Mouse (Mus musculus) intestine, postnatal 0 days (tissue): ENCODE data around the gene Spin4. TPM values are rescaled to one million over a fixed set of nuclear protein-coding genes. Genes with fewer than 3 reads are reported as not detected.

Experiments used
- ATAC-seq: fragments of 200-750 bp; cut with Nextera tagmentation; 2 replicates; pipeline ENCODE4 v1.8.0; 2017; ENCODE audit warnings: mild to moderate bottlenecking, moderate TSS enrichment, moderate library complexity
- H3K27ac ChIP-seq: fragments of 300-500 bp; sonication (generic); 2 replicates; pipeline ENCODE4 v1.5.1; 2014; ENCODE audit warnings: mild to moderate bottlenecking, low read depth, low read length, moderate library complexity
- H3K27me3 ChIP-seq: fragments of 300-500 bp; sonication (generic); replicated peaks from 2 replicates; pipeline ENCODE4 v1.6.1; 2014; ENCODE audit warnings: low read length, mixed read lengths; ENCODE audit not compliant: control insufficient read depth, insufficient read depth
- H3K36me3 ChIP-seq: fragments of 300-500 bp; sonication (generic); 2 replicates; pipeline ENCODE4 v1.6.1; 2014; ENCODE audit warnings: mild to moderate bottlenecking, moderate library complexity; ENCODE audit not compliant: control insufficient read depth, insufficient read depth
- H3K4me1 ChIP-seq: fragments of 300-500 bp; sonication (generic); replicated peaks from 2 replicates; pipeline ENCODE4 v1.6.1; 2014; ENCODE audit warnings: antibody characterized with exemption, low read length, mixed read lengths; ENCODE audit not compliant: control insufficient read depth, insufficient read depth
- H3K4me2 ChIP-seq: fragments of 300-500 bp; sonication (generic); replicated peaks from 2 replicates; pipeline ENCODE4 v1.6.1; 2014; ENCODE audit warnings: low read depth, mild to moderate bottlenecking, moderate library complexity
- H3K4me3 ChIP-seq: fragments of 300-500 bp; sonication (generic); 2 replicates; pipeline ENCODE4 v1.5.1; 2014; ENCODE audit warnings: low read depth, low read length
- H3K9ac ChIP-seq: fragments of 300-500 bp; sonication (generic); 2 replicates; pipeline ENCODE4 v1.6.1; 2014; ENCODE audit warnings: mild to moderate bottlenecking, low read depth, low read length
- H3K9me3 ChIP-seq: fragments of 300-500 bp; sonication (generic); 2 replicates; pipeline ENCODE4 v1.6.1; 2016; ENCODE audit warnings: mixed run types; ENCODE audit not compliant: control insufficient read depth
- CTCF ChIP-seq: sonication (generic); IDR thresholded peaks from 2 replicates; pipeline ENCODE4 v1.5.1; 2016; ENCODE audit warnings: low read depth, mild to moderate bottlenecking, control low read depth, antibody characterized with exemption, moderate library complexity
- WGBS: fragments of 180-500 bp; shearing (Covaris S2); extraction: QIAGEN DNeasy Blood & Tissue Kit; methylation state at CpG from one replicate; pipeline ENCODE4 v1.1.7; 2014; 5-methylcytosine and 5-hydroxymethylcytosine counted together
- polyA plus RNA-seq: library from polyadenylated mRNA; unstranded; fragments of >200 nt; fragmentation: Nextera tagmentation; extraction: Ambion mirVana; gene quantifications from 2 replicates; pipeline ENCODE4 v1.2.1, GENCODE M21; 2015

The Spin4 gene
- 2.4 and 2.6 TPM in 2 replicates for polyA plus RNA-seq

DNA sequence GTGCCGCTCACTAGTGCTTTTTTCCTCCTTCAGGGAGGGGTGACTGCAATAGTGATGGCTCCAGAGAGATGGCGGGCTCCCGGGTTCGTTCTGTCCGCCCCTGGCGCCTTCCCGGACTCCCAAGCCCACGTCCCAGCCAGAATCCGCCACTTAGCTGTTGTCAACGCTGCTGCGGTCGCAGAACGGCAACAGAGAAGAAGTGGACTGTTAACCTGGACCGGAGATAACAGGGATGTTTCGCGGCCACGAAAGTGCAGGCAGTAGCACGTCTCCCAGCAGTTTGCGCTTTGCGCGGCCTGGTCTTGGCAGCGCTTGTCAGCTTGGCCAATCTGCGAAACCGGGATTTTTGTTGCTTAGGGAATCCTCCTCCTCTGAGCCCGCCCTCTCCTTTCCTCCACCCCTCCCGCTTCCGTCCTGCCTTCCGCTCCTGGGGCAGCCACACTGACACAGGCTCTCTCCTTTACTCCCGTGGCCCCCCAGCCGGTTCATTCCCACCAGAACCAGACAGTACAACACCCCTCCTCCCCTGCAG lies at the start of gene Spin4:
TSS of gene Spin4 (minus strand) at position 322 of the 532 bp plus-strand sequence.
- Histone ChIP-seq H3K9ac (peak within 1 kb of the TSS; percentile 27), H3K9me3 (no peaks in the 10 kb centered on the region), H3K4me2 (peak within 1 kb of the TSS; percentile 69), H3K27ac (peak within 1 kb of the TSS; percentile 72), H3K27me3 (no peaks in the 10 kb centered on the region), H3K4me3 (peak within 1 kb of the TSS; percentile 49), H3K4me1 (no peaks in the 10 kb centered on the region), H3K36me3 (no peaks in the 10 kb centered on the region)
- ATAC-seq, result peak; percentile 82
- 15% methylated on average over 30 of the region's 30 CpGs for WGBS
- no peak for TF ChIP-seq CTCF

DNA sequence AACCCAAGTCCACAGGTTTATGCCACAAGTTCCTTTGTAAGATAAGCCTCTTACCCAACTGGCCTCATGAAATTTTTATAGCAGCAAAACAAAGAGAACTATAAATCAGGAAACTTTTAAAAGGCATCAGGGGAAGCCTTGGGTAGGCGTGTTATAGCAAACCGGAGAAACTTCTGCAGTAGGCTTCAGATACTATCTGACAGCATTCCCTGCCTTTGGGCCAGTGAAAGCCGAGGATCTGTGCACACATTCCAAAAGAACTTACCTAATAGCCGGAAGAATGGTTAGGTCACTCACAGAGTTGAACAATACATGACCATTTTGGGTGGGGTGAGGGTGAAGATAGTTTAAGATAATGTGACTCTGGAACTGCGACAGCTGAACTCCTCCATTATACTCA lies 1.4 kb upstream of the Spin4 start:
- TF ChIP-seq CTCF, result no peak
- Histone ChIP-seq H3K9me3 (no peaks in the 10 kb centered on the region), H3K4me2 (no peak overlapping the region), H3K36me3 (no peaks in the 10 kb centered on the region), H3K9ac (no peak overlapping the region), H3K4me3 (no peak overlapping the region), H3K4me1 (no peaks in the 10 kb centered on the region), H3K27ac (no peak overlapping the region), H3K27me3 (no peaks in the 10 kb centered on the region)
- ATAC-seq, result no peak
- 66% methylated on average over 5 of the region's 5 CpGs for WGBS

- H3K9ac ChIP-seq, result peak overlapping the region; percentile 27
Measured at GRCm38 (mm10) chrX:95025779-95026360, 612 bp downstream of the Spin4 start.

GRCm38 (mm10) chrX:95012033-95012432 lies 14.4 kb downstream of the Spin4 start:
- H3K9ac ChIP-seq, result no peak overlapping the region
- no peaks in the 10 kb centered on the region for H3K36me3 ChIP-seq
- ATAC-seq, result no peak
- H3K4me3 ChIP-seq, result no peak overlapping the region
- peak; percentile 73 for TF ChIP-seq CTCF
- H3K27ac ChIP-seq, result no peak overlapping the region
- H3K4me1 ChIP-seq, result no peaks in the 10 kb centered on the region
- WGBS, result 22% methylated on average over 4 of the region's 4 CpGs
- H3K9me3 ChIP-seq, result no peaks in the 10 kb centered on the region
- H3K27me3 ChIP-seq, result 0 out of 2 replicates have a peak, but pooled peaks cover 4% of the 10 kb centered on the region
- H3K4me2 ChIP-seq, result no peak overlapping the region

More at GRCm38 (mm10) chrX:95025779-95026360, 612 bp downstream of the Spin4 start:
- no peaks in the 10 kb centered on the region for H3K27me3 ChIP-seq
- TF ChIP-seq CTCF, result peak; percentile 14; the same call in 1 of the 2 replicates
- WGBS, result 15% methylated on average over 23 of the region's 23 CpGs
- no peaks in the 10 kb centered on the region for H3K4me1 ChIP-seq
- H3K36me3 ChIP-seq, result no peaks in the 10 kb centered on the region
- peak overlapping the region; percentile 72 for H3K27ac ChIP-seq
- no peaks in the 10 kb centered on the region for H3K9me3 ChIP-seq
- ATAC-seq, result no peak
- peak overlapping the region; percentile 49 for H3K4me3 ChIP-seq
- peak overlapping the region; percentile 69 for H3K4me2 ChIP-seq

DNA sequence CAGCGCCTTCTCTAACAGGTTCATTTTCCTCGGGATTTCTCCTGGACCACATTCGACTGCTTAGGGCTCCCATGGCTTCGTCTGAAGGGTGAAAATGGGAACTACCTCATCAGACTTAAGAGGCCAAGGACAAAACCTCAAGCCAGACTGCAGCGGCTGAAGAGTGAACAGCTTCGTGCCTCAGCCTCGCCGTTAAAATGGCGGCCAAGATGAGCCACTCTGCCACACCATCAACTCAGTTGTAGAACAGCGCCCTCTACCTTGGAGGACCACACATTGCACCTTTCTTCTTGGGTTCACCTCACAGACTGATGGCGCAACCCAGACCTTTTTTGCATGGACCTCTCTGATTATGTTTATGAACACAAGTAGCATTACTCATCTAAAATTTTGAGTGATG lies 27.6 kb downstream of the Spin4 start:
- no peak overlapping the region for H3K4me3 ChIP-seq
- H3K27me3 ChIP-seq, result no peaks in the 10 kb centered on the region
- H3K9ac ChIP-seq, result no peak overlapping the region
- no peak overlapping the region for H3K27ac ChIP-seq
- H3K36me3 ChIP-seq, result no peaks in the 10 kb centered on the region
- no peak overlapping the region for H3K4me2 ChIP-seq
- no peaks in the 10 kb centered on the region for H3K4me1 ChIP-seq
- WGBS, result 92% methylated on average over 11 of the region's 11 CpGs
- TF ChIP-seq CTCF, result no peak
- no peaks in the 10 kb centered on the region for H3K9me3 ChIP-seq
- no peak for ATAC-seq

DNA sequence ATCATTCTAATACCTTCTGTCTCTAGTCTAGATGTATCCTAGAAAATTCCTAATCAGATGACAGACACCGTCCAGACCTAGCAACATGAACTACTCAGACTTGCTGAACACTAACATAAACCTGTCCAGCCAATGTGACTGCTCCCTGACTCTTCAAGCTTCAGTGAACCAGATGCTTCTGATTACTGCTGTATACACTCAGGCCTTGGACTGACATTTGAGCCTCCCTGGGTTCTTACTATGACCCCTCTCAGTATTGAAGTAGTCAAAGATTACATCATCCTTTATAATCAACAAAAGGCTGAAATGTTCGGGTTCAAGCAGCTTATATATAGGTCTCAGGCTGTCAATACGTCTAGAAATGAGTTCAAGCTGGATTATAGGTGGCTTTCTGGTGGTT lies 32.4 kb downstream of the Spin4 start:
- Histone ChIP-seq H3K9me3 (no peaks in the 10 kb centered on the region), H3K36me3 (no peaks in the 10 kb centered on the region), H3K4me2 (no peak overlapping the region), H3K4me3 (no peak overlapping the region), H3K9ac (no peak overlapping the region), H3K4me1 (no peaks in the 10 kb centered on the region), H3K27ac (no peak overlapping the region), H3K27me3 (no peaks in the 10 kb centered on the region)
- 63% methylated on average over 3 of the region's 3 CpGs for WGBS
- ATAC-seq, result no peak
- no peak for TF ChIP-seq CTCF
